Mouse (Mus musculus): ENCODE measurements at regions not wholly inside any gene's neighbourhood (a gene's known extent, or its start where the extent isn't known, plus 50 kb on each side); places are given as distances from the start of the nearest gene placed in this dataset.

DNA sequence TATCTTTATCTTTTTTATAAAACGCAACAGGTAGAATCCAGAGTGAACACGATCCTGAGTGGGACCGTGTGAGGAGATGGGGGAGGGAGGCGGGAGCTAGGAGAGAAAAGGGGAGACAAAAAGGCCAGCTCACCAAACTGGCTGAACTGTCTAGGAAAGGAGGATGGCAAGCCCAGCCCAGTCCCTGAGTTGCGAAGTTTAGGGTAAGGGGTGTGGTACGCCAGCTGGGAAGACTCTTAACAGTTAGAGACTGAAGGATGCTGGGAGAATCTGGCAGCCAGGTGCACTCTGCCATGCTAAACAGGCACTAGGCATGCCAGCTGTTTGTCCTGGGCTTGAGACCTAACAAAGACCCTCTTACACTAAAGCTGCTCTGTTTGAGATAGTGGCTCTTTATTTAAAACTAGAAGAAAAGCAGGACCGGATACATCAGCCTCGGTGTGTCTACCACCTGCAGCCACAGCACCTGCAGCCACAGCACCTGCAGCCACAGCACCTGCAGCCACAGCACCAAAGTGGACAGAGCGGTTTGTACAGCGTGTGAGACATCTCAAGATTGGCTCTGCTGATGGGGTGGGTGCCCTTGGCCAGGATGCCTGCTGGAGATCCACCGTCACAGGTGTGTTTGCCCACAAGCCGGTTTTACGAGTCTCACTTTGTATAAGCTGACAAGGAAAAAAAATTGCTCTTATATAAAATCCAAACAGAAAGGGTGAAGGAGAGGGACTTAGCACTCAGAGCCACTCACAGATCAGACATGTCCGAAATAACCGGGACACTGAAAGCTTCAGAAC is 225.1 kb upstream of the Amigo2 start:
- no peaks in the 10 kb centered on the region for H3K9me3 ChIP-seq (replicated peaks; ENCODE audit: control insufficient read depth, low read length)
- H3K27ac ChIP-seq (ENCODE audit: low read depth, low read length), result no peak overlapping the region
- 93% methylated on average over 15 of the region's 15 CpGs for WGBS
- no peaks in the 10 kb centered on the region for H3K27me3 ChIP-seq (replicated peaks; ENCODE audit: control insufficient read depth, insufficient read depth, low read length)
- H3K9ac ChIP-seq (ENCODE audit: low read length), result no peak overlapping the region
- no peak for ATAC-seq
- H3K36me3 ChIP-seq (ENCODE audit: control insufficient read depth, insufficient read depth, low read length), result no peaks in the 10 kb centered on the region
- H3K4me2 ChIP-seq (ENCODE audit: low read length), result no peak overlapping the region
- H3K4me3 ChIP-seq (ENCODE audit: low read depth, low read length), result no peak overlapping the region
- no peak for DNase-seq (ENCODE audit: low spot score)
- H3K4me1 ChIP-seq (ENCODE audit: control insufficient read depth, insufficient read depth, low read length), result no peaks in the 10 kb centered on the region

DNA sequence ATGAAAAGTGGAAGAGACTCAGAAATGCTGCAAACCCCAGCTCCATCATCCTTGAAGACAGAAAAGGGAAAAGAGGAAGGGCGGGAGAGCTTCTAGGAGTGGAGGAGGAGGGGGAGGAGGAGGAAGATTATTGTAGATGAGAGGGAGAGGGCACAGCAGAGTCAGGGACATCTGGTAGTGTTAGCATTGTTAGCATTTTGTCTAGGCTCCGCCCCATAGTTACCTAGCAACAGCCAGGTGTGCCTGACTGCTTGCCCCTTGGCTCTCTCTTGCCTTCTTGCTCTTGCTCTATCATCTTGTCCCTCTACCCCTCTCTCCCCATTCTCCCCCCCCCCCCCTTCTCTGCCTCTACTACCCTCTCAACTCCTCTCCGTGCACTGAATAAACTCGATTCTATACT is 224.4 kb upstream of the Amigo2 start:
- Histone ChIP-seq H3K27me3 (replicated peaks; ENCODE audit: control insufficient read depth, insufficient read depth, low read length) (no peaks in the 10 kb centered on the region), H3K27ac (ENCODE audit: low read depth, low read length) (no peak overlapping the region), H3K36me3 (ENCODE audit: control insufficient read depth, insufficient read depth, low read length) (no peaks in the 10 kb centered on the region), H3K9ac (ENCODE audit: low read length) (no peak overlapping the region), H3K4me3 (ENCODE audit: low read depth, low read length) (no peak overlapping the region), H3K9me3 (replicated peaks; ENCODE audit: control insufficient read depth, low read length) (no peaks in the 10 kb centered on the region), H3K4me2 (ENCODE audit: low read length) (no peak overlapping the region), H3K4me1 (ENCODE audit: control insufficient read depth, insufficient read depth, low read length) (no peaks in the 10 kb centered on the region)
- WGBS, result 88% methylated on average over 4 of the region's 4 CpGs
- ATAC-seq (no peak), DNase-seq (ENCODE audit: low spot score) (no peak)

- Histone ChIP-seq H3K4me3 (ENCODE audit: low read depth, low read length) (no peak overlapping the region), H3K27ac (ENCODE audit: low read depth, low read length) (no peak overlapping the region), H3K9me3 (replicated peaks; ENCODE audit: control insufficient read depth, low read length) (no peaks in the 10 kb centered on the region), H3K4me2 (ENCODE audit: low read length) (no peak overlapping the region), H3K9ac (ENCODE audit: low read length) (no peak overlapping the region), H3K4me1 (ENCODE audit: control insufficient read depth, insufficient read depth, low read length) (no peaks in the 10 kb centered on the region), H3K27me3 (replicated peaks; ENCODE audit: control insufficient read depth, insufficient read depth, low read length) (no peaks in the 10 kb centered on the region), H3K36me3 (ENCODE audit: control insufficient read depth, insufficient read depth, low read length) (no peaks in the 10 kb centered on the region)
- ATAC-seq, result no peak
- 80% methylated on average over 19 of the region's 19 CpGs for WGBS
- no peak for DNase-seq (ENCODE audit: low spot score)
Measured at GRCm38 (mm10) chr15:97469684-97470344, 222.7 kb upstream of the Amigo2 start.

DNA sequence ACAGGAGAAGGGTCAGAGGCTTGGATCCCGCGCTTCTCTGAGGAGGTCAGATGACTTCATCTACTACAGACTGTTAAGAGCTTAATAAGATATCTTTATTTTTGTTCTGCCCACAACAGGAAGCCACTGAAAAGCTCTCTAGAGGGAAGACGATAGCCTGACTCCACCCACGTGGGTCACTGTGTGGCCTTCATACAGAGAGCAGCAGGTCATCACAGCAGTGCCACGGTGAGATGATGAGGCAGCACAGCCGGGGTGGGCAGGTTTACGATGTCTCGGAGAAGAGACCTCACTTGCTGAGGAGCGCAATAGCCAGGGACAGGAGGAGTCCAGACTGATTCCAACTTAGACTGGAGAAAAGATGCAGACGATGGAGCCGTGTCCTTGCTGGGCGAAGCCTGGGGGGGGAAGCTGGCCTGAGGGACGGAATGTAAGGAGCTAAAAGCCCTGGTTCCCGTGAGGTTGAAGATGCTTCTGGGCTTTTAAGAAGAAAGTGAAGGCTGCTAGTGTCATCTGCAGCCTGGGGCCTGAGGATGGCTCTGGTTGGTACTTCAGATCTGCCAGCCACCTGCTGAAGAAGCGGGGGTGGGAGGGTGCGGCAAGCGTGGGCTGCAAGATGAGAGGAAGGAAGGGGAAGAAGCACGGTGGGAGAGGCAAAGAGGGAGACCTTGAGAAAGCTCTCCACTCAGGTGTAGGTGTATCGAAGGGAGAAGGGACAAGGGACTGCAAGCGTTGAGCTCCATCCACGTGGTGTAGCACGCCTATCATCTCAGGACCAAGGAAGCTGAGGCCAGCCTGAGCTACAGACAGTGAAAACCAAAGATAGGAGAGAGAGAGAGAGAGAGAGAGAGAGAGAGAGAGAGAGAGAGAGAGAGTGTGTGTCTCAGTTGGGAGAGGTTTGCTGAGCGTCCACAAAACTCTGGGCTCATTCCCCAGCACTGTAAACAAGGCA is 221.9 kb upstream of the Amigo2 start:
- Histone ChIP-seq H3K27ac (ENCODE audit: low read depth, low read length) (no peak overlapping the region), H3K36me3 (ENCODE audit: control insufficient read depth, insufficient read depth, low read length) (no peaks in the 10 kb centered on the region), H3K9me3 (replicated peaks; ENCODE audit: control insufficient read depth, low read length) (no peaks in the 10 kb centered on the region), H3K4me3 (ENCODE audit: low read depth, low read length) (no peak overlapping the region), H3K4me1 (ENCODE audit: control insufficient read depth, insufficient read depth, low read length) (no peaks in the 10 kb centered on the region), H3K4me2 (ENCODE audit: low read length) (no peak overlapping the region), H3K9ac (ENCODE audit: low read length) (no peak overlapping the region), H3K27me3 (replicated peaks; ENCODE audit: control insufficient read depth, insufficient read depth, low read length) (no peaks in the 10 kb centered on the region)
- 86% methylated on average over 23 of the region's 23 CpGs for WGBS
- ATAC-seq, result no peak
- DNase-seq (ENCODE audit: low spot score), result no peak

GRCm38 (mm10) chr15:97467781-97468485 is 220.8 kb upstream of the Amigo2 start:
- Histone ChIP-seq H3K9me3 (replicated peaks; ENCODE audit: control insufficient read depth, low read length) (no peaks in the 10 kb centered on the region), H3K4me3 (ENCODE audit: low read depth, low read length) (no peak overlapping the region), H3K4me2 (ENCODE audit: low read length) (no peak overlapping the region), H3K36me3 (ENCODE audit: control insufficient read depth, insufficient read depth, low read length) (no peaks in the 10 kb centered on the region), H3K27ac (ENCODE audit: low read depth, low read length) (no peak overlapping the region), H3K4me1 (ENCODE audit: control insufficient read depth, insufficient read depth, low read length) (no peaks in the 10 kb centered on the region), H3K27me3 (replicated peaks; ENCODE audit: control insufficient read depth, insufficient read depth, low read length) (no peaks in the 10 kb centered on the region), H3K9ac (ENCODE audit: low read length) (no peak overlapping the region)
- no peak for DNase-seq (ENCODE audit: low spot score)
- 82% methylated on average over 18 of the region's 18 CpGs for WGBS
- ATAC-seq, result no peak

DNA sequence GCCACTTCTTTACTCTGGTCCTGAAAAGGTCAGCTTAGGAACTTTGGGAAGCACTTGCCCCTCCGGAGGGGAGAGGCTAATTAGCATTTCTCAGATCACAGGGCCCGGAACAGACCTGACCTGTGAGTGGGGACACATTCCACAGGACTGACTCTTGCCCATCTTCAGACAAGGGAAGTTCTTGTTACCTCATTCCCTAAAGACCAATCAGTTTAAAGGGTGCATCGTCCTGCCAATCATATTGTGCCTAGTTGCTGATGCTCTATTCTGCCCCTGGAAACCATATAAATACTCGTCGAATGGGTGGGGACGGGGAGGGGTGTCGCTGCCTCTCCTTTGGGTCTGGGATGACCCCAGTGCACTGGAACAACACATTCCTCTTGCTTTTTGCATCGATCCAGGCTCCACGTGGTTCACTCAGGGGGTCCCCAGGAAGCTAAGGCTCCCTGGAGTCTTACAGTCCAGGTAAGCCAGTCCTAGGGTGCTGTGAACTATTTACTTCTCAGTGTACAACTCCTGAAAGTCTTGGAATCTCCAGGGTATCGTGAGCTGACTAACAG is 219.9 kb upstream of the Amigo2 start:
- no peak overlapping the region for H3K4me2 ChIP-seq (ENCODE audit: low read length)
- H3K4me1 ChIP-seq (ENCODE audit: control insufficient read depth, insufficient read depth, low read length), result no peaks in the 10 kb centered on the region
- no peaks in the 10 kb centered on the region for H3K27me3 ChIP-seq (replicated peaks; ENCODE audit: control insufficient read depth, insufficient read depth, low read length)
- 84% methylated on average over 10 of the region's 10 CpGs for WGBS
- no peaks in the 10 kb centered on the region for H3K9me3 ChIP-seq (replicated peaks; ENCODE audit: control insufficient read depth, low read length)
- ATAC-seq (no peak), DNase-seq (ENCODE audit: low spot score) (no peak)
- no peak overlapping the region for H3K27ac ChIP-seq (ENCODE audit: low read depth, low read length)
- no peaks in the 10 kb centered on the region for H3K36me3 ChIP-seq (ENCODE audit: control insufficient read depth, insufficient read depth, low read length)
- no peak overlapping the region for H3K9ac ChIP-seq (ENCODE audit: low read length)
- no peak overlapping the region for H3K4me3 ChIP-seq (ENCODE audit: low read depth, low read length)

DNA sequence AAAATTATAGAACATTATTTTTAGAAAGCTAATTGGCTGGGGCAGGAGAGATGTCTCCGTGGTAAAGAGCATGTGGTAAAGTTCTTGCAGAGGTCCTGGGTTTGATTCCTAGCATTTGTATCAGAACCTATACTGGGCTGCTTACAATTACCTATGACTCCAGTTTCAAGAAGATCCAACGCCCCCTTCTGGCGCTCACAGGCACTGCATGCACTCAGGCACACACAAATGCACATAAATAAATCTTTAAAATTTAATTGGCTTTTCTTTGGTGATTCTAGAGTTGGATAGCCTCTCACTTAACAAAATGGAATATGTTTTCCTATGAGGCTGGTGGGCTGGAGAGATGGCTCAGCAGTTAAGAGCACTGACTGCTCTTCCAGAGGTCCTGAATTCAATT is 219.0 kb upstream of the Amigo2 start:
- ATAC-seq (no peak), DNase-seq (ENCODE audit: low spot score) (no peak)
- Histone ChIP-seq H3K27ac (ENCODE audit: low read depth, low read length) (no peak overlapping the region), H3K9me3 (replicated peaks; ENCODE audit: control insufficient read depth, low read length) (no peaks in the 10 kb centered on the region), H3K4me2 (ENCODE audit: low read length) (no peak overlapping the region), H3K4me1 (ENCODE audit: control insufficient read depth, insufficient read depth, low read length) (no peaks in the 10 kb centered on the region), H3K27me3 (replicated peaks; ENCODE audit: control insufficient read depth, insufficient read depth, low read length) (no peaks in the 10 kb centered on the region), H3K4me3 (ENCODE audit: low read depth, low read length) (no peak overlapping the region), H3K9ac (ENCODE audit: low read length) (no peak overlapping the region), H3K36me3 (ENCODE audit: control insufficient read depth, insufficient read depth, low read length) (no peaks in the 10 kb centered on the region)
- WGBS, result 60% methylated on average over 3 of the region's 3 CpGs

GRCm38 (mm10) chr15:97465366-97465765 is 218.3 kb upstream of the Amigo2 start:
- Histone ChIP-seq H3K9ac (ENCODE audit: low read length) (no peak overlapping the region), H3K27me3 (replicated peaks; ENCODE audit: control insufficient read depth, insufficient read depth, low read length) (no peaks in the 10 kb centered on the region), H3K9me3 (replicated peaks; ENCODE audit: control insufficient read depth, low read length) (no peaks in the 10 kb centered on the region), H3K36me3 (ENCODE audit: control insufficient read depth, insufficient read depth, low read length) (no peaks in the 10 kb centered on the region), H3K4me2 (ENCODE audit: low read length) (no peak overlapping the region), H3K4me1 (ENCODE audit: control insufficient read depth, insufficient read depth, low read length) (no peaks in the 10 kb centered on the region), H3K4me3 (ENCODE audit: low read depth, low read length) (no peak overlapping the region), H3K27ac (ENCODE audit: low read depth, low read length) (no peak overlapping the region)
- 93% methylated on average over 8 of the region's 8 CpGs for WGBS
- ATAC-seq (no peak), DNase-seq (ENCODE audit: low spot score) (no peak)
